Mouse (Mus musculus) G1E (cell line): ENCODE results near the gene Gm28043.

ENCODE experiments used
- CTCF ChIP-seq: IDR thresholded peaks from 2 replicates; pipeline ENCODE4 v1.5.1; 2012; ENCODE audit warnings: low read depth, low read length, inconsistent platforms, mixed read lengths
- GATA1 ChIP-seq: IDR thresholded peaks from 2 replicates; pipeline ENCODE4 v1.6.1; 2012; ENCODE audit warnings: borderline replicate concordance, low read length, inconsistent platforms, mixed read lengths
- GATA2 ChIP-seq: IDR thresholded peaks from 2 replicates; pipeline ENCODE4 v1.6.1; 2012; ENCODE audit warnings: low read depth, low read length, inconsistent platforms, borderline replicate concordance
- POLR2AphosphoS5 ChIP-seq: IDR thresholded peaks from 2 replicates; pipeline ENCODE4 v1.6.1; 2012; ENCODE audit warnings: low read depth, low read length, inconsistent platforms; ENCODE audit not compliant: insufficient replicate concordance
- TAL1 ChIP-seq: conservative IDR thresholded peaks from 2 replicates; pipeline ENCODE4 v1.6.1; 2012; ENCODE audit warnings: low read depth, low read length, inconsistent platforms, mixed read lengths

DNA sequence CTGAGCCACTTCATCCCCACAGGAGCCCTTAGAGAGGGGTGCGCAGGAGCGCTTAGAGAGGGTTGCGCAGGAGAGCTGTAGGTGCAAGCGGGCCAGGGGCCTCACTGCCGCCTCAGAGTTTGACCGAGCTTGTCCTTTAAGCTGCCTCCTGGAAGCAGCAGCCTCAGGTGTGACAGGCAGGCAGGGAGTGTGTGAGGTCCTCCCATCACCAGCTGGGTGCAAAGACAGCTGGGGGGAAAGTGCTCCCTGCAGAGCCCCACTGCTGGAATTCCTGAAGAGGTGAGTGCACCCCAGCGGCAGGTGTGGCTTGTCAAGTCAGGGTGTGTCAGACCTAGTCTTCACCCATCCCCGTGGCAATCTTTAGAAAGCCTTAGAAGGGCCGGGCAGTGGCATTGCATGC, 27.8 kb upstream of the Gm28043 start:
- TF ChIP-seq CTCF = no peak
- TF ChIP-seq POLR2AphosphoS5 = no peak
- TF ChIP-seq TAL1 = no peak
- TF ChIP-seq GATA1 = no peak
- no peak for TF ChIP-seq GATA2
